Mouse (Mus musculus) myocyte (in vitro differentiated cells): ENCODE data around the gene Tctn1. TPM values are rescaled to one million over a fixed set of nuclear protein-coding genes. Genes with fewer than 3 reads are reported as not detected.

Source experiments
- H3K27me3 ChIP-seq: one replicate; pipeline ENCODE4 v1.6.1; 2011; ENCODE audit not compliant: control insufficient read depth, insufficient read depth, insufficient read length
- H3K36me3 ChIP-seq: one replicate; pipeline ENCODE4 v1.6.1; 2011; ENCODE audit not compliant: control insufficient read depth, insufficient read depth
- H3K4me2 ChIP-seq: one replicate; pipeline ENCODE4 v1.6.1; 2011; ENCODE audit warnings: low read depth, control low read depth
- H3K4me3 ChIP-seq: one replicate; pipeline ENCODE4 v1.5.1; 2011; ENCODE audit warnings: mild to moderate bottlenecking, control low read depth, moderate library complexity
- H3K79me2 ChIP-seq: one replicate; pipeline ENCODE4 v1.6.1; 2011; ENCODE audit not compliant: control insufficient read depth, insufficient read depth
- H3ac ChIP-seq: one replicate; pipeline ENCODE4 v1.6.1; 2011; ENCODE audit not compliant: control insufficient read depth, insufficient read length
- CEBPB ChIP-seq: IDR thresholded peaks from 2 replicates; pipeline ENCODE4 v1.6.1; 2011; ENCODE audit warnings: mild to moderate bottlenecking, moderate library complexity; ENCODE audit not compliant: poor library complexity, insufficient read depth, severe bottlenecking
- E2F4 ChIP-seq: IDR thresholded peaks from one replicate; pipeline ENCODE4 v1.6.1; 2011; ENCODE audit warnings: mild to moderate bottlenecking, control low read depth, moderate library complexity; ENCODE audit not compliant: insufficient read depth
- MAX ChIP-seq: IDR thresholded peaks from one replicate; pipeline ENCODE4 v1.6.1; 2011; ENCODE audit warnings: low read depth, mild to moderate bottlenecking, control low read depth
- MYOD1 ChIP-seq, 3 experiments: IDR thresholded peaks; one replicate each; pipeline ENCODE4 v1.6.1; 2011; ENCODE audit warnings: control low read depth in 2 of 3, low read depth in 2 of 3, mild to moderate bottlenecking in 2 of 3, moderate library complexity in 1 of 3; ENCODE audit not compliant: insufficient read length in 2 of 3, control insufficient read depth in 1 of 3
- MYOG ChIP-seq, 3 experiments: IDR thresholded peaks; one replicate each; pipeline ENCODE4 v1.6.1; 2011; ENCODE audit warnings: control low read depth in 2 of 3, low read depth in 2 of 3, mild to moderate bottlenecking in 2 of 3; ENCODE audit not compliant: insufficient read length in 2 of 3, control insufficient read depth in 1 of 3, insufficient read depth in 1 of 3
- POLR2A ChIP-seq: IDR thresholded peaks from one replicate; pipeline ENCODE4 v1.6.1; 2011; ENCODE audit warnings: low read depth, mild to moderate bottlenecking, control low read depth, moderate library complexity; ENCODE audit not compliant: insufficient read length
- POLR2AphosphoS2 ChIP-seq: IDR thresholded peaks from one replicate; pipeline ENCODE4 v1.6.1; 2011; ENCODE audit warnings: low read depth, control low read depth; ENCODE audit not compliant: insufficient read length
- REST ChIP-seq: IDR thresholded peaks from one replicate; pipeline ENCODE4 v1.6.1; 2011; ENCODE audit warnings: mild to moderate bottlenecking, control low read depth, moderate library complexity; ENCODE audit not compliant: insufficient read depth, insufficient read length
- SRF ChIP-seq: IDR thresholded peaks from one replicate; pipeline ENCODE4 v1.6.1; 2011; ENCODE audit warnings: low read depth; ENCODE audit not compliant: control insufficient read depth, insufficient read length
- TCF12 ChIP-seq: IDR thresholded peaks from one replicate; pipeline ENCODE4 v1.6.1; 2011; ENCODE audit warnings: mild to moderate bottlenecking, control low read depth; ENCODE audit not compliant: poor library complexity, insufficient read depth, severe bottlenecking
- TCF3 ChIP-seq: IDR thresholded peaks from one replicate; pipeline ENCODE4 v1.6.1; 2011; ENCODE audit warnings: low read depth, control low read depth; ENCODE audit not compliant: insufficient read length
- USF1 ChIP-seq: IDR thresholded peaks from one replicate; pipeline ENCODE4 v1.6.1; 2011; ENCODE audit warnings: low read depth, mild to moderate bottlenecking, control low read depth, moderate library complexity
- polyA plus RNA-seq: library from polyadenylated mRNA; unstranded; fragments of >200 nt; fragmentation: generic; extraction: Trizol; gene quantifications from one replicate; pipeline ENCODE4 v1.2.1, GENCODE M21; 2012; ENCODE audit warnings: missing spikeins

Tctn1 gene
- polyA plus RNA-seq, 1 experiment: 4.7 TPM

DNA sequence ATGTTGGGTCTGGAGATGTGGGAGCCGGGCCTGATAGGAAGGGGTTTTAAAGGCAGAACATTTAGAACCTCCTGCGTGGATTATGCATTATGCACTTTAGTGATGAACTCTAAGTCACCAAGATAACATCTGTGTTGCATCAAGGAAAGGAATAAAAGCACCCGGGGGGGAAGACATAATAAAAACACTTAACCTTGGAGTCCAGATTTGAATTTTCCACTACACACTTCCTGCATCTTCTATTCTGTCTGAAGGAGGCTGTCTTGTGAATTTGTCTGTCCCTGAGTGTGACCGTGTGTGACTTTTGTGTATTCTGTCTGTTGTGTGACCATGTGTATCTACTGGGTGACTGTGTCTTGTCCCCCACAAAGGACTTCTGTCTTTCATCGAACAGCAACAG, 32.3 kb downstream of the Tctn1 start:
- no peak overlapping the region for H3ac ChIP-seq
- H3K36me3 ChIP-seq: no peaks in the 10 kb centered on the region
- TF ChIP-seq TCF12: no peak
- H3K4me2 ChIP-seq: no peak overlapping the region
- H3K79me2 ChIP-seq: no peaks in the 10 kb centered on the region
- no peak overlapping the region for H3K4me3 ChIP-seq
- peaks cover 38% of the 10 kb centered on the region for H3K27me3 ChIP-seq

DNA sequence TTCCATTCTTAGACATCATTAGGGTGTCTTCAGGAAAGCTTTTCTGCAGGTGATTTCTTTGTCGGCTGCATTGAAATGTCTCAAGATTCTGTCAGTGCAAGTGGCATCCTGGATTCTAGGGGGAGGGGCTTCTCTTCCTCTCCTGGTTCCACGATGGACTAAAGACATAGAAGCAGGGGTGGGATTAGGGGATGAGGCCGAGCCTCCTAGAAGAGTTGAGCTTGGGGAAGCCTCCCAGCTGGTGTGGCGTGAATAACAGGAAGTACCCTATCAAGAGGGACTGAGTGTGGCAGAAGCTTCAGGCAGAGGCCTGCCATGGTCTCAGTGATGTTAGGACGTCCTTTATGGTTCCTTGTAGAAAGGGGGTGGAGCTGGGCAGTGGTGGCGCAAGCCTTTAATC, 32.8 kb downstream of the Tctn1 start:
- H3K79me2 ChIP-seq: no peaks in the 10 kb centered on the region
- H3K27me3 ChIP-seq: peaks cover 33% of the 10 kb centered on the region
- H3ac ChIP-seq: no peak overlapping the region
- no peaks in the 10 kb centered on the region for H3K36me3 ChIP-seq
- TF ChIP-seq CEBPB: no peak
- no peak for TF ChIP-seq SRF
- TF ChIP-seq POLR2A: no peak
- no peak for TF ChIP-seq MYOD1 (IDR thresholded peaks at IDR 0.05; ENCODE audit: control insufficient read depth in 1 of 3, insufficient read length in 2 of 3, low read depth in 2 of 3)
- TF ChIP-seq REST: no peak
- TF ChIP-seq TCF12: no peak
- TF ChIP-seq MYOG (IDR thresholded peaks at IDR 0.05; ENCODE audit: control insufficient read depth in 1 of 3, insufficient read depth in 1 of 3, insufficient read length in 2 of 3, low read depth in 2 of 3): no peak
- TF ChIP-seq POLR2AphosphoS2: no peak
- H3K4me3 ChIP-seq: no peak overlapping the region
- no peak overlapping the region for H3K4me2 ChIP-seq

DNA sequence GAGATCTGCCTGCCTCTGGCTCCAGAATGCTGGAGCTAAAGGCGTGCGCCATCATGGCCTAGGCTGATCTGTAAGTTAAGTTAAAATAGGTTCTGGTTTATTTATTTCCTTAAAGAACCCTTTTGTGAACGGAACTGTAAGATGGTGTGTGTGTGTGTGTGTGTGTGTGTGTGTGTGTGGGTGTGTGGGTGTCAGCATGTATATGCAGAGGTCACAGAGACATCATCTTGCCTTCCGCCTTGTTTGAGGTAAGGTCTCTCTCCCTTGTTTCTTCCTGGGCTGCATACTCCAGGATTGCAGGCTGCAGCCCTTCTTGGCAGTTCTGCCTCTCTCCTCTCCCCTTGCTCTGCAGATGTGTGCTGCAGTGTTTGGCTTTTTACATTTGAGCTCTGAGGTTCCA, 33.4 kb downstream of the Tctn1 start:
- H3K79me2 ChIP-seq: no peaks in the 10 kb centered on the region
- H3ac ChIP-seq: no peak overlapping the region
- no peak for TF ChIP-seq CEBPB
- no peak for TF ChIP-seq USF1
- no peak for TF ChIP-seq MYOD1 (IDR thresholded peaks at IDR 0.05; ENCODE audit: control insufficient read depth in 1 of 3, insufficient read length in 2 of 3, low read depth in 2 of 3)
- no peak for TF ChIP-seq MYOG (IDR thresholded peaks at IDR 0.05; ENCODE audit: control insufficient read depth in 1 of 3, insufficient read depth in 1 of 3, insufficient read length in 2 of 3, low read depth in 2 of 3)
- TF ChIP-seq MAX: no peak
- no peak for TF ChIP-seq TCF3
- TF ChIP-seq SRF: no peak
- TF ChIP-seq POLR2AphosphoS2: no peak
- no peak for TF ChIP-seq TCF12
- no peak for TF ChIP-seq POLR2A
- no peak for TF ChIP-seq REST
- TF ChIP-seq E2F4: no peak
- H3K4me2 ChIP-seq: no peak overlapping the region
- H3K27me3 ChIP-seq: peaks cover 32% of the 10 kb centered on the region
- no peaks in the 10 kb centered on the region for H3K36me3 ChIP-seq
- no peak overlapping the region for H3K4me3 ChIP-seq

DNA sequence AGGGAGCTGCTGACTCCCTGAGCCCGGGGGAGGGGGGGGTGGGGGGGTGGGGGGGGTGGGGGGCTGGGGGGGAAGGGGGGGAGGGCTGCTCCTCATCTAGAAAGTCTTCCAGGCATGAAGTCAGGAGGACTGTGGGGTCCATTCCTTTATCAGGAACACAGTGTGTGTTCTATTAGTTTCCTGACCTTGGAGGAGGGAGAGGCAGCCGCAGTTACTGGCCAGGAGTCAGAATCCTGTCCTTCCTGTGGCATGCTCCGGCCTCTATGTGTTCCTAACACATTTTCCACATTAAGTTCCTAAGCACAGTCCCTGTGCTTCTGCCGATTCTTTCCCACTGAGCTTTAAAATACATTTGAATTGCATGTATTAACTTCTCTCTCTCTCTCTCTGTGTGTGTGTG, 35.5 kb downstream of the Tctn1 start:
- H3K79me2 ChIP-seq: no peaks in the 10 kb centered on the region
- no peak overlapping the region for H3K4me2 ChIP-seq
- no peak for TF ChIP-seq TCF12
- no peak for TF ChIP-seq MAX
- no peak for TF ChIP-seq USF1
- no peak for TF ChIP-seq E2F4
- TF ChIP-seq POLR2AphosphoS2: no peak
- TF ChIP-seq SRF: no peak
- TF ChIP-seq CEBPB: no peak
- TF ChIP-seq REST: no peak
- H3ac ChIP-seq: no peak overlapping the region
- H3K36me3 ChIP-seq: no peaks in the 10 kb centered on the region
- peaks cover 32% of the 10 kb centered on the region for H3K27me3 ChIP-seq
- no peak overlapping the region for H3K4me3 ChIP-seq

DNA sequence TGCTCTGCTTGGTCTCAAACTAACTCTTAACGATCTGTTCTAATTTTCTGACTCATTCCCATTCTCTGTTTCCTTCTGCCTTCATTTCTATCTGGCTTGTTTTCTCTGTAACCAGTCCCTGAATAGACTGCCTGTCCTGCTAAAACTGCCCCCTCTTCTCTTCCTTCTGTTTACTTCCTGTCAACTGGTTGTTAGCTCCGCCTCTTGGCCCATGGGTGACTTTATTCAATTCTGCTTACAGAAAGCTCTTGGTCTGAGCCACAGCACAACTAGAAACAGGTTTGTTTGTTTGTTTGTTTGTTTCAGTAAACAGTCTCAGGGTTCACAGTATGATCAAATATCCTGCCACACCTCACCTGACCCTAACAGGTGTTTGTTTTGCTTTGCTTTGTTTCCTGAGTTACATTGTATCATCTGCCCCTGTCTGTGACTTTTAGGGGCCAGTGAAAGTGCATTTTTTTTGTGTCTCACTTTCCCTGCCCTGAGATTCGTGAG, 35.9 kb downstream of the Tctn1 start:
- no peak overlapping the region for H3K4me3 ChIP-seq
- peaks cover 31% of the 10 kb centered on the region for H3K27me3 ChIP-seq
- H3K79me2 ChIP-seq: no peaks in the 10 kb centered on the region
- no peak overlapping the region for H3ac ChIP-seq
- no peaks in the 10 kb centered on the region for H3K36me3 ChIP-seq
- TF ChIP-seq REST (no peak), TCF3 (no peak), MYOG (IDR thresholded peaks at IDR 0.05; ENCODE audit: control insufficient read depth in 1 of 3, insufficient read depth in 1 of 3, insufficient read length in 2 of 3, low read depth in 2 of 3) (no peak), TCF12 (no peak), MYOD1 (IDR thresholded peaks at IDR 0.05; ENCODE audit: control insufficient read depth in 1 of 3, insufficient read length in 2 of 3, low read depth in 2 of 3) (no peak), CEBPB (no peak), E2F4 (no peak), POLR2AphosphoS2 (no peak), MAX (no peak), SRF (no peak), USF1 (no peak), POLR2A (no peak)
- H3K4me2 ChIP-seq: no peak overlapping the region
